Mouse (Mus musculus) liver, embryonic 15.5 days (tissue): Measurements from ENCODE around the gene Zmynd8. TPM values are rescaled to one million over a fixed set of nuclear protein-coding genes. Genes with fewer than 3 reads are reported as not detected.
"Not testable (repeated sequence)": the region's sequence is repeated elsewhere in the genome, so short reads cannot be mapped to it uniquely, and the experiment has no call there.

ENCODE experiments used
- ATAC-seq: fragments of 200-750 bp; cut with Nextera tagmentation; 2 replicates; pipeline ENCODE4 v1.8.0; 2017; ENCODE audit warnings: moderate number of reproducible peaks, mild to moderate bottlenecking, moderate library complexity; ENCODE audit not compliant: insufficient read depth
- H3K27ac ChIP-seq: fragments of 300-500 bp; sonication (generic); replicated peaks from 2 replicates; pipeline ENCODE4 v1.5.1; 2015; ENCODE audit warnings: mild to moderate bottlenecking, inconsistent platforms
- H3K27me3 ChIP-seq: fragments of 300-500 bp; sonication (generic); 2 replicates; pipeline ENCODE4 v1.6.1; 2015; ENCODE audit warnings: mild to moderate bottlenecking, inconsistent platforms
- H3K36me3 ChIP-seq: fragments of 300-500 bp; sonication (generic); replicated peaks from 2 replicates; pipeline ENCODE4 v1.6.1; 2015; ENCODE audit warnings: moderate library complexity, mild to moderate bottlenecking, inconsistent platforms
- H3K4me1 ChIP-seq: fragments of 300-500 bp; sonication (generic); replicated peaks from 2 replicates; pipeline ENCODE4 v1.6.1; 2015; ENCODE audit warnings: inconsistent platforms
- H3K4me2 ChIP-seq: fragments of 300-500 bp; sonication (generic); 2 replicates; pipeline ENCODE4 v1.6.1; 2015; ENCODE audit warnings: moderate library complexity, mild to moderate bottlenecking, inconsistent platforms
- H3K4me3 ChIP-seq: fragments of 300-500 bp; sonication (generic); replicated peaks from 2 replicates; pipeline ENCODE4 v1.5.1; 2015; ENCODE audit warnings: mild to moderate bottlenecking, inconsistent platforms
- H3K9ac ChIP-seq: fragments of 300-500 bp; sonication (generic); 2 replicates; pipeline ENCODE4 v1.6.1; 2015; ENCODE audit warnings: moderate library complexity, mild to moderate bottlenecking, inconsistent platforms
- H3K9me3 ChIP-seq: fragments of 300-500 bp; sonication (generic); replicated peaks from 2 replicates; pipeline ENCODE4 v1.6.1; 2016; ENCODE audit warnings: inconsistent platforms
- WGBS: fragments of 180-500 bp; shearing (Covaris S2); methylation state at CpG from one replicate; pipeline ENCODE4 v1.1.7; 2015; ENCODE audit warnings: mixed read lengths; ENCODE audit not compliant: insufficient replicate concordance; 5-methylcytosine and 5-hydroxymethylcytosine counted together
- polyA plus RNA-seq: library from polyadenylated mRNA; unstranded; fragments of >200 nt; fragmentation: Nextera tagmentation; extraction: Ambion mirVana; gene quantifications from 2 replicates; pipeline ENCODE4 v1.2.1, GENCODE M21; 2015

Gene Zmynd8
- polyA plus RNA-seq, 1 experiment from 2014 or later = 24.6 TPM

GRCm38 (mm10) chr2:165817437-165817836 is 81.4 kb downstream of the Zmynd8 start:
- no peak for ATAC-seq
- H3K9me3 ChIP-seq = no peaks in the 10 kb centered on the region
- no peaks in the 10 kb centered on the region; the same call in 1 of the 2 replicates for H3K4me1 ChIP-seq
- no peaks in the 10 kb centered on the region for H3K27me3 ChIP-seq
- H3K4me2 ChIP-seq = no peak overlapping the region
- H3K36me3 ChIP-seq = peaks cover 96% of the 10 kb centered on the region
- no peak overlapping the region for H3K9ac ChIP-seq
- no peak overlapping the region for H3K27ac ChIP-seq
- H3K4me3 ChIP-seq = no peak overlapping the region
- 90% methylated on average over 10 of the region's 10 CpGs for WGBS

- H3K4me3 ChIP-seq = no peak overlapping the region
- no peaks in the 10 kb centered on the region for H3K27me3 ChIP-seq
- H3K4me1 ChIP-seq = no peaks in the 10 kb centered on the region; the same call in 1 of the 2 replicates
- H3K9me3 ChIP-seq = no peaks in the 10 kb centered on the region
- 81% methylated on average over 27 of the region's 28 CpGs for WGBS
- no peak overlapping the region for H3K9ac ChIP-seq
- H3K27ac ChIP-seq = no peak overlapping the region
- peaks cover 97% of the 10 kb centered on the region for H3K36me3 ChIP-seq
- no peak for ATAC-seq
- H3K4me2 ChIP-seq = no peak overlapping the region
Observed at GRCm38 (mm10) chr2:165815103-165815880, 83.5 kb downstream of the Zmynd8 start.

DNA sequence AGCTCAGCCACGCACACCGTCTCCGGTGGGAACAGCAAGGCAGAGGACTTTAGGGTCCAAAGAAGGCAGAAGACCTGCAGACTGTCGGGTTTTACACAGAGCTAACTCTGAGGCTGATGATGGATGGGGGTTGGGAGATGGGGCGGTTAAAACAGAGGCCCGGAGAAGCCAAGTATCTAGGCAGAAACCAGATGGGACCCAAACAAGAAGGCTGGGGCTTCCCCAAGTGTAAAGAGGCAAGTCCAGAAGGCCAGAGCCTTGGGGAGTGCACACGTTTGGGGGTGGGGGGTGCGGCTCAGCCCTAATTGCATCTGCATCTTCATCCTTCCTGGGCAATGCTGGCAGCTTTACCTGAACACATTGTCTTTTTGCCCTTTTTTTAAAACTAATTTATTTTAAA is 85.9 kb downstream of the Zmynd8 start:
- Histone ChIP-seq H3K27me3 (no peaks in the 10 kb centered on the region), H3K27ac (no peak overlapping the region), H3K36me3 (peaks cover 95% of the 10 kb centered on the region), H3K4me3 (no peak overlapping the region), H3K9me3 (no peaks in the 10 kb centered on the region), H3K4me1 (no peaks in the 10 kb centered on the region), H3K4me2 (no peak overlapping the region), H3K9ac (no peak overlapping the region)
- WGBS = 88% methylated on average over 8 of the region's 8 CpGs
- no peak for ATAC-seq

DNA sequence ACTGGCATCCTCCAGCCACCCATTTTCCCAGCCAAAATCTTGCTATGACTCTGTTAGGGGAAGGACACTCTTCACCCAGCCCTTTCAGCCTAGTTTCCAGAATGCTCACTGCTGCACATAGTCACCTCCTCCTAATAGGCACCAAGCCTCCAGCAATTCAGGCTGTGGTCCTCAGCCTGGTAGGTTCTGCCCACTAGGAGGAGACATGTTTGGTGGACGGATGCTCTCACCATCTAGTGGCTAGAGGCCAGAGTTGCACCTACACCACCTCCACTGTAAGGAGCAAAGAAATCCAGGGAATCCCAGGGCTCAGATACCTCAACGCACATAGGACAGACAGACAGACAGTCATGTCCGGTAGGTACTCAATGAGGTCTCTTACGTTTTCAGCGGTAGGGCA is 87.3 kb downstream of the Zmynd8 start:
- Histone ChIP-seq H3K36me3 (peaks cover 95% of the 10 kb centered on the region), H3K4me3 (no peak overlapping the region), H3K9me3 (no peaks in the 10 kb centered on the region), H3K27ac (no peak overlapping the region), H3K4me2 (no peak overlapping the region), H3K9ac (no peak overlapping the region), H3K4me1 (no peaks in the 10 kb centered on the region), H3K27me3 (no peaks in the 10 kb centered on the region)
- no peak for ATAC-seq
- WGBS = 74% methylated on average over 5 of the region's 5 CpGs

DNA sequence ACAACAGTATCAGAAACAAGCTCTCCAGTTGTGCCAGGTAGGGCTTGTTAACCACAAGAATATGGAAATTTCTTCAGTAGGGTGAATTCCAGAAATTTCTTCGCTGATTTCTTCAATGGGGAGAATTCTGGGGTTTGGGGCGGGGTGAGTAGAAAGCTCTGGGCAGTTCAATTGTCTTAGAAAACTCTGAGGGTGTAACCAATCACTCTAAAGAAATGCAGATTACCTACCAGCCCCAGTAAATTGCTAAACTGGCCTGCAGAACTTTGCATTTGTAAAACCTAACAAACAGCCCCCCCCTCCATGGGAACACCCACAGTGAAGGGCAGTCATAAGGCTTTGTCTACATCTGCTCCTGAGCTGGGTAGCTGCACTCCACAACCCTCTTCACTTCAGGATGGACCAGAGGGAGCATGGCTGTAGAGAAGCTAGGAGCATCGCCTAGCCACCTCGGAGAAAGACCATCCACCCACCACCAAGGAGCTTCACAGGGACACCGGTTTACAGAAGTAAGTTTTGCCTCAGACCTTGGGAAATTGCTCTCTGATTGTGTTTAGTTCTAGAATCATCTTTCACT is 88.8 kb downstream of the Zmynd8 start:
- peaks cover 95% of the 10 kb centered on the region for H3K36me3 ChIP-seq
- no peaks in the 10 kb centered on the region for H3K9me3 ChIP-seq
- H3K27me3 ChIP-seq = no peaks in the 10 kb centered on the region
- ATAC-seq = no peak
- no peak overlapping the region for H3K9ac ChIP-seq
- no peak overlapping the region for H3K27ac ChIP-seq
- WGBS = 80% methylated on average over 5 of the region's 5 CpGs
- no peak overlapping the region for H3K4me3 ChIP-seq
- H3K4me1 ChIP-seq = no peaks in the 10 kb centered on the region
- H3K4me2 ChIP-seq = no peak overlapping the region

GRCm38 (mm10) chr2:165809091-165809490 is 89.7 kb downstream of the Zmynd8 start:
- H3K9ac ChIP-seq = no peak overlapping the region
- 84% methylated on average over 5 of the region's 5 CpGs for WGBS
- no peaks in the 10 kb centered on the region for H3K9me3 ChIP-seq
- H3K36me3 ChIP-seq = peaks cover 95% of the 10 kb centered on the region
- no peaks in the 10 kb centered on the region for H3K4me1 ChIP-seq
- H3K27ac ChIP-seq = no peak overlapping the region
- H3K4me2 ChIP-seq = no peak overlapping the region
- ATAC-seq = no peak
- no peaks in the 10 kb centered on the region for H3K27me3 ChIP-seq
- H3K4me3 ChIP-seq = no peak overlapping the region

DNA sequence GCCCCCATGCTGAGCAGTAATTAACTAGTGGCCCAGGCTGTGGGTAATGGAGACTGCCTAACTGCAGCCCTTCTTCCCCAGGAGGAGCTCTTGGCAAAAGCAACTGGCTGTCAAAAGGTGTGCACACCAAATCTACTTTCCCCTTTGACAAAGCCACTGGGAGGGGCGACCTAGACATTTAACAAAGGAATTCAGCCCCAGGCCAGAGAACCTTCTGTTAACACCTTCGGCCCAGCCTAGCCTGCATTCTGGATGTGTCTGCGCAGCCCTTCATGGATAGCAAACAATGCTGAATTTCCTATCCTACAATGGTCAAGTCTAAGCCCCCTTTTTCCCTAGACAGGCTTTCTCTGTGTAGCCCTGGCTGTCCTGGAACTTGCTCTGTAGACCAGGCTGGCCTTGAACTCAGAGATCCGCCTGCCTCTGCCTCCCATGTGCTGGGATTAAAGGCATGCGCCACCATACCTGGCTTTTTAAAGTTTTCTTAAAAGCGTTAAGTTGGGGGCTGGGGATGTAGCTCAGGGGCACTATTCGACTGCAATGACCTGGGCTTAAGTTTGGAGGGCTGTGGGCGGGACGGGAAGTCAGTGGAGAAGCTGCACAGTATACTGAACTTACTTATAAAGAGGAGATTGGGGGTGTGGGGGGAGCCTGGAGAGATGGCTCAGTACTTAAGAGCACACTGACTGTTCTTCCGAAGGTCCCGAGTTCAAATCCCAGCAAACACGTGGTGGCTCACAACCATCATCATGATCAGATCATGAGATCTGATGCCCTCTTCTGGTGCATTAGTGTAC is 90.4 kb downstream of the Zmynd8 start:
- no peak overlapping the region for H3K4me3 ChIP-seq
- H3K4me2 ChIP-seq = no peak overlapping the region
- H3K27ac ChIP-seq = no peak overlapping the region
- no peaks in the 10 kb centered on the region for H3K4me1 ChIP-seq
- no peaks in the 10 kb centered on the region for H3K9me3 ChIP-seq
- H3K27me3 ChIP-seq = no peaks in the 10 kb centered on the region
- WGBS = 89% methylated on average over 12 of the region's 12 CpGs
- no peak overlapping the region for H3K9ac ChIP-seq
- H3K36me3 ChIP-seq = peaks cover 92% of the 10 kb centered on the region
- no peak for ATAC-seq

DNA sequence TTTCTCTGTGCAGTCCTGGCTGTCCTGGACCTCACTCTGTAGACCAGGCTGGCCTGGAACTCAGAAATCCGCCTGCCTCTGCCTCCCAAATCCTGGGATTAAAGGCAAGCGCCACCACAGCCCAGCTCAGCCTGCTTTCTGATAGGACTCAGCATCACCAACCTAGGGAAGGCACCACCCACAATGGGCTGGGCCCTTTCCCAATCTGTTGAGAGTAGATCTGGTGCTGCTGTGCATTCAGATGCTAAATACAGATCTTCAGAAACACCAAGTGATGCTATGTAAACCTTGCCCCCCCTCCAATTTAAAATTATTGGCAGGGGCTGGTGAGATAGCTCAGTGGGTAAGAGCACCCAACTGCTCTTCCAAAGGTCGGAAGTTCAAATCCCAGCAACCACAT is 98.6 kb downstream of the Zmynd8 start:
- H3K36me3 ChIP-seq = peaks cover 91% of the 10 kb centered on the region
- not testable (repeated sequence) for H3K27ac ChIP-seq, H3K9me3 ChIP-seq, H3K4me2 ChIP-seq, ATAC-seq, H3K4me3 ChIP-seq, H3K4me1 ChIP-seq, H3K27me3 ChIP-seq, H3K9ac ChIP-seq
- WGBS = 71% methylated on average over 3 of the region's 3 CpGs

- 79% methylated on average over 8 of the region's 8 CpGs for WGBS
- no peaks in the 10 kb centered on the region for H3K9me3 ChIP-seq
- peaks cover 92% of the 10 kb centered on the region for H3K36me3 ChIP-seq
- no peak overlapping the region for H3K9ac ChIP-seq
- H3K4me3 ChIP-seq = no peak overlapping the region
- H3K27ac ChIP-seq = no peak overlapping the region
- ATAC-seq = no peak
- H3K27me3 ChIP-seq = no peaks in the 10 kb centered on the region
- H3K4me2 ChIP-seq = no peak overlapping the region
- H3K4me1 ChIP-seq = peaks cover 8% of the 10 kb centered on the region; the same call in 1 of the 2 replicates
Observed at GRCm38 (mm10) chr2:165797876-165798275, 100.9 kb downstream of the Zmynd8 start.

DNA sequence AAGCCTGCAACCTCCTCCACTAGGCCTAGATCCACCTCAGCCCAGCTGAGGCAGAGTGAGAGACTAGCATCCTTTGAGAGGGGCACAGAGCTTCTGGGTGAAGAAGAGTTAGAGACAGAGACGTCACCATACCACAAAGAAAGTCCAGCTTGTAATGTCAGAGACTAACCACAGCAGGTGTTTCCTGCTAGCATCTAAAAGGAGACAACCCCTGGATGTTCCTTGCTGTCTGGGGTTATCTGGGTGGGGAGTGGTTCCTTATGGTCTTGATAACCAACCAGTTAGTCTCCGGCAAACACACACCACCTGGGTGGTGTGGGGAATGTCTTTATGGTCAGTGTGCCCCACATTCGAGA is 105.6 kb downstream of the Zmynd8 start:
- WGBS = 14% methylated on average over 3 of the region's 3 CpGs
- Histone ChIP-seq H3K4me1 (peaks cover 8% of the 10 kb centered on the region; the same call in 1 of the 2 replicates), H3K27ac (no peak overlapping the region), H3K4me2 (no peak overlapping the region), H3K27me3 (no peaks in the 10 kb centered on the region), H3K4me3 (no peak overlapping the region), H3K9ac (no peak overlapping the region), H3K36me3 (peaks cover 95% of the 10 kb centered on the region), H3K9me3 (no peaks in the 10 kb centered on the region)
- no peak for ATAC-seq
